ENCODE assay signal across 10 mouse cellular contexts in the genomic region with DNA sequence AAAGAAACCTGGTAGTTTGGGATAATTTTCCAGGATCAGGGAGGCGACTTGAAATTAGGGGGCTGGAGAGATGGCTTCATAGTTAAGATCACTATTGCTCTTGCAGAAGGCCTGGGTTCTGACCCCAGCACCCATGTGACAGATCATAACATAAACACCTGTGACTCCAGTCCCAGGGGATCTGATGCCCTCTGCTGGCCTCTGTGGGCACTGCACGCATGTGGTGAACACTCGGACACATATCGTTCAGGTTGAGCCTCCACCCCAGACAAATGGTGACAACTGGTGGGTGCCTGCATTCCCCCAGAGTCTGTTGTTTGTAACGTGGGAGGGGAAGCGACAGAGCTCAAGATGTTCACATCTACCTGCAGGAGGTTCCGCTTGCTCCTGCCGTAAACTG. TPM values are rescaled to one million over a fixed set of nuclear protein-coding genes. Genes with fewer than 3 reads are reported as not detected.
DNase-seq lines count a peak whose midpoint lies in the region; ATAC-seq and TF ChIP-seq lines count a peak whose summit lies in the region.
"Had no signal": no experiment of that assay in that cellular context is flagged by ENCODE, and none has a peak within 500 bp of the region (broad histone marks: within the 10 kb centered on the region; RNA-seq: fewer than 3 reads in every experiment).

No protein-coding gene starts in this region.

- ATAC-seq in cerebellum, adult (ENCODE audit: insufficient number of reproducible peaks, low FRiP score, low TSS enrichment): no peak
- no peak for ATAC-seq in G1E (ENCODE audit: extremely low read depth, insufficient number of reproducible peaks, low FRiP score, poor library complexity, severe bottlenecking)

- intact Hi-C loops in left cerebral cortex, adult 2 months (cut with DNase I): no loop called here
- intact Hi-C loops in left cerebral cortex, postnatal 4 days (cut with DNase I): no loop called here

- peaks cover 14% of the 10 kb centered on the region for H3K4me1 ChIP-seq in G1E (ENCODE audit: insufficient read depth, low read depth, low read length)
- peaks cover 10% of the 10 kb centered on the region for H3K4me1 ChIP-seq in olfactory bulb, adult 2 months (ENCODE audit: control insufficient read depth, insufficient read depth, low read length)

- WGBS in olfactory bulb, adult 2 months: 94% methylated on average over 8 of the region's 8 CpGs

- TF ChIP-seq CTCF in left cerebral cortex, adult 2 months (IDR thresholded peaks at IDR 0.05): peak; percentile 49
- TF ChIP-seq CTCF in G1E (IDR thresholded peaks at IDR 0.05; ENCODE audit: low read depth, low read length): peak; percentile 54
- TF ChIP-seq CTCF in olfactory bulb, adult 2 months (IDR thresholded peaks at IDR 0.05; ENCODE audit: insufficient read depth, low read depth, low read length): peak; percentile 26; the same call in 1 of the 2 replicates

- TF ChIP-seq POLR2A in olfactory bulb, adult 2 months (IDR thresholded peaks at IDR 0.05; ENCODE audit: insufficient read depth, low read depth, low read length): no peak

- no peak overlapping the region for H3K27ac ChIP-seq in left cerebral cortex, adult 2 months
- no peak overlapping the region for H3K27ac ChIP-seq in olfactory bulb, adult 2 months (ENCODE audit: insufficient read depth, low read depth, low read length)

- no peaks in the 10 kb centered on the region for H3K9me3 ChIP-seq in G1E (replicated peaks)
- H3K9me3 ChIP-seq: megakaryocyte, embryonic 14.5 days had no signal

- H3K4me3 ChIP-seq in left cerebral cortex, adult 2 months: no peak overlapping the region
- no peak overlapping the region for H3K4me3 ChIP-seq in G1E (ENCODE audit: low read depth, low read length)
- H3K4me3 ChIP-seq in olfactory bulb, adult 2 months (ENCODE audit: insufficient read depth, low read depth, low read length): no peak overlapping the region

- H3K36me3 ChIP-seq in G1E (replicated peaks): peaks cover 95% of the 10 kb centered on the region

- DNase-seq in cerebellum, adult 11-12 months: peak; percentile 52
- no peak for DNase-seq in left cerebral cortex, adult 2 months (ENCODE audit: extremely low spot score in 1 of 2, low spot score in 2 of 2)
- DNase-seq in left cerebral cortex, postnatal 4 days: no peak
- DNase-seq in G1E (ENCODE audit: low spot score): no peak
- DNase-seq in retina, embryonic 14.5 days (ENCODE audit: low spot score): no peak
- no peak for DNase-seq in layer of hippocampus, adult 9-11 months
- DNase-seq: layer of hippocampus, postnatal 36 days had no signal

- H3K27me3 ChIP-seq in G1E (ENCODE audit: insufficient read depth, low read length): no peaks in the 10 kb centered on the region
- H3K27me3 ChIP-seq: megakaryocyte, embryonic 14.5 days had no signal

RNA-seq across cellular contexts. Expression of a gene that starts 28.9 kb away (rescaled TPM):
- 10 to 100 TPM; 25.7 to 28.3 TPM for total RNA-seq in left cerebral cortex, adult 2 months (2021)
- 1 to 10 TPM; 1.5 to 2.7 TPM for total RNA-seq in left cerebral cortex, postnatal 4 days (2021)
- total RNA-seq in G1E (2014; fragmentation: Nextera tagmentation): 12.7 and 13.9 TPM in 2 replicates
- total RNA-seq in G1E (2017): 8.5 and 10.7 TPM in 2 replicates
- 18.7 and 22.5 TPM in 2 replicates for polyA plus RNA-seq in G1E (2012)
- 486 TPM in 1 of 2 replicates, not detected in the other for polyA plus RNA-seq in olfactory bulb, adult 2 months (2012; ENCODE audit: insufficient read depth, insufficient read length, low replicate concordance, missing spikeins)

RNA-seq across cellular contexts. Expression of a gene that starts 47.3 kb away (rescaled TPM):
- 10 to 100 TPM; 77.9 to 84.3 TPM for total RNA-seq in left cerebral cortex, adult 2 months (2021)
- total RNA-seq in left cerebral cortex, postnatal 4 days (2021): 100 to 1,000 TPM; 183 to 194 TPM
- 77.5 and 83.7 TPM in 2 replicates for total RNA-seq in G1E (2014; fragmentation: Nextera tagmentation)
- 70.5 and 77.3 TPM in 2 replicates for total RNA-seq in G1E (2017)
- 56.6 and 59.1 TPM in 2 replicates for polyA plus RNA-seq in G1E (2012)
- not detected in 2 replicates for polyA plus RNA-seq in olfactory bulb, adult 2 months (2012; ENCODE audit: insufficient read depth, insufficient read length, low replicate concordance, missing spikeins)
